8 mouse cellular contexts compared by ENCODE assay signal in the genomic region with DNA sequence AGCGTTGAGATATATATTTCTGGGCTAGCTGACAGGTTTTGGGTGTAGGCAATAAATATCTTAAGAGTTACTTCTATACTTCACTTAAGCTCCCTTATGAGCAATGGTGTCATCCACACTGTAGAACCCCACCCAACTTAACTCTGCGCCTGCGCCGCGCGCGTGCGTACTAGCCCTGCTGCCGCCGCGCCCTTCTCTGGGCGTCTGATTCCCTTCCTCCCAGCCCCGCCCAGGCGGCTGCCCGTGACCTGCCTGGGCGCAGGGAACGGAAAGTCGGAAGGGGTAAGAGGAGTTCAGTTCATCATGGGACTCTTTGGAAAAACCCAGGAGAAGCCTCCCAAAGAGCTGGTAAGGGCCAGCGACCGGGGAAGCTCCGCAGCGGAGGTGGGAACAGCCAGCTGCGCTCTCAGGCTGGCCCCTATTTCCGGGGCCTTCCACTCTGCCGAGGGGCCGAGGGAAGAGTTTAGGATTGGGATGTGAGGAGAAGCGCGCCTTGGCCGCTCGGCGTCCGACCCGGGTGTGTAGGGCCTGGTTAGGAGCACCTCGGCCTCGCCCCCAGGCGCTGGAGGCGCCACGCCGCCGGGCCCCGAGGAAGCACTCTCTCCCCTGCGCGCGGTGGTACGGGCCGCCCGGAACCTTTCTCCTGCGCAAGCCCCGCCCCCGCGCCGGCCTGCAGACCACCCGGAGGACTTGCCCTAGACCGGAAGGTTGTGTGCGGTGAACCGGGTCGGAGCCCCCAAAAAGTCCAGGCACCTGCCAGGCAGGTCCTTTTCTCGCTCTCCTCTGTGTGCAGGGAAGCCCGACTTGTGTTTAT. TPM values are rescaled to one million over a fixed set of nuclear protein-coding genes. Genes with fewer than 3 reads are reported as not detected.
DNase-seq lines count a peak whose midpoint lies in the region; ATAC-seq lines count a peak whose summit lies in the region.

Chmp3 (plus strand) TSS at position 112 of the 814 bp plus-strand sequence.

- WGBS in hindbrain, embryonic 11.5 days = under 1% methylated on average over 55 of the region's 59 CpGs

- no peaks in the 10 kb centered on the region for H3K36me3 ChIP-seq in hindbrain, embryonic 11.5 days (ENCODE audit: control insufficient read depth, insufficient read depth, low read length)

- H3K9me3 ChIP-seq in hindbrain, embryonic 11.5 days (ENCODE audit: control insufficient read depth, low read length) = no peaks in the 10 kb centered on the region

- peak within 1 kb of the TSS; percentile 96 for H3K9ac ChIP-seq in hindbrain, embryonic 11.5 days (ENCODE audit: low read depth, low read length)

- H3K4me2 ChIP-seq in hindbrain, embryonic 11.5 days (replicated peaks; ENCODE audit: low read depth, low read length) = peak within 1 kb of the TSS; percentile 50

- peak; percentile 90 for DNase-seq in MN1 (ENCODE audit: low spot score)
- DNase-seq in cerebellum, adult 9-10 months = peak; percentile 96
- peak; percentile 91 to 97 for DNase-seq in frontal cortex, adult 2 months (ENCODE audit: extremely low spot score in 1 of 2, low spot score in 1 of 2)
- DNase-seq in hindbrain, embryonic 11.5 days (ENCODE audit: low spot score) = peak; percentile 96
- DNase-seq in layer of hippocampus, postnatal 10 days (ENCODE audit: low spot score in 2 of 2) = peak; percentile 97 to 98
- peak; percentile 97 for DNase-seq in lung, postnatal 10 days
- peak; percentile 97 for DNase-seq in ovary, postnatal 36 days (ENCODE audit: low spot score)
- DNase-seq in thymus, postnatal 25 days = peak; percentile 95

- H3K27ac ChIP-seq in hindbrain, embryonic 11.5 days (ENCODE audit: low read depth, low read length) = peak within 1 kb of the TSS; percentile 98

- peak within 1 kb of the TSS; percentile 83 for H3K4me3 ChIP-seq in hindbrain, embryonic 11.5 days (ENCODE audit: low read depth, low read length)

- H3K27me3 ChIP-seq in hindbrain, embryonic 11.5 days (ENCODE audit: control insufficient read depth, insufficient read depth, low read length) = no peaks in the 10 kb centered on the region

- ATAC-seq in hindbrain, embryonic 11.5 days (ENCODE audit: low FRiP score) = peak; percentile 98

- H3K4me1 ChIP-seq in hindbrain, embryonic 11.5 days (replicated peaks; ENCODE audit: control insufficient read depth, insufficient read depth, low read length) = no peaks in the 10 kb centered on the region

RNA-seq across cellular contexts. Expression of gene Chmp3, which starts in this region (rescaled TPM):
- polyA plus RNA-seq in frontal cortex, adult 2 months (2012; rRNA removed) = 101 and 114 TPM in 2 replicates
- 53.2 and 57.7 TPM in 2 replicates for polyA plus RNA-seq in hindbrain, embryonic 11.5 days (2014; fragmentation: Nextera tagmentation; extraction: Ambion mirVana)
- 10 to 100 TPM; 78.2 to 78.8 TPM for total RNA-seq in layer of hippocampus, postnatal 10 days (2021)

Comparison
In these comparisons a context has a peak if more than half of its experiments do, and no peak if none do; other contexts are left out.
1. Peak in every context shown above with its lines: DNase-seq, ATAC-seq, H3K4me3 ChIP-seq and H3K27ac ChIP-seq.